Mouse (Mus musculus) hindbrain, embryonic 12.5 days (tissue): Measurements from ENCODE around the gene Flt3l. TPM values are rescaled to one million over a fixed set of nuclear protein-coding genes. Genes with fewer than 3 reads are reported as not detected.
"Not testable (repeated sequence)": the region's sequence is repeated elsewhere in the genome, so short reads cannot be mapped to it uniquely, and the experiment has no call there.

Source experiments
- ATAC-seq: fragments of 200-750 bp; cut with Nextera tagmentation; 2 replicates; pipeline ENCODE4 v1.8.0; 2017; ENCODE audit warnings: moderate TSS enrichment; ENCODE audit not compliant: low FRiP score
- H3K27ac ChIP-seq: fragments of 300-500 bp; sonication (generic); 2 replicates; pipeline ENCODE4 v1.5.1; 2016; ENCODE audit warnings: mild to moderate bottlenecking
- H3K27me3 ChIP-seq: fragments of 300-500 bp; sonication (generic); 2 replicates; pipeline ENCODE4 v1.6.1; 2016; ENCODE audit warnings: mild to moderate bottlenecking
- H3K36me3 ChIP-seq: fragments of 300-500 bp; sonication (generic); 2 replicates; pipeline ENCODE4 v1.6.1; 2016; ENCODE audit warnings: mild to moderate bottlenecking
- H3K4me1 ChIP-seq: fragments of 300-500 bp; sonication (generic); 2 replicates; pipeline ENCODE4 v1.6.1; 2016
- H3K4me2 ChIP-seq: fragments of 300-500 bp; sonication (generic); replicated peaks from 2 replicates; pipeline ENCODE4 v1.6.1; 2016; ENCODE audit warnings: mild to moderate bottlenecking
- H3K4me3 ChIP-seq: fragments of 300-500 bp; sonication (generic); 2 replicates; pipeline ENCODE4 v1.5.1; 2016; ENCODE audit warnings: mild to moderate bottlenecking
- H3K9ac ChIP-seq: fragments of 300-500 bp; sonication (generic); 2 replicates; pipeline ENCODE4 v1.6.1; 2016; ENCODE audit warnings: mild to moderate bottlenecking, moderate library complexity
- H3K9me3 ChIP-seq: fragments of 300-500 bp; sonication (generic); replicated peaks from 2 replicates; pipeline ENCODE4 v1.6.1; 2016; ENCODE audit warnings: mild to moderate bottlenecking
- WGBS: fragments of 180-500 bp; shearing (Covaris S2); methylation state at CpG from one replicate; pipeline ENCODE4 v1.1.7; 2016; 5-methylcytosine and 5-hydroxymethylcytosine counted together
- polyA plus RNA-seq: library from polyadenylated mRNA; unstranded; fragments of >200 nt; fragmentation: Nextera tagmentation; extraction: Ambion mirVana; gene quantifications from 2 replicates; pipeline ENCODE4 v1.2.1, GENCODE M21; 2016

Flt3l gene
- polyA plus RNA-seq, 1 experiment from 2014 or later: 1.6 TPM

- H3K4me1 ChIP-seq: peaks cover 16% of the 10 kb centered on the region
- peaks cover 7% of the 10 kb centered on the region for H3K9me3 ChIP-seq
- H3K4me2 ChIP-seq: peak overlapping the region; percentile 29
- WGBS: 3% methylated on average over 29 of the region's 29 CpGs
- 0 out of 2 replicates have a peak overlapping the region, but pooled peaks have one; percentile 4 for H3K4me3 ChIP-seq
- H3K27ac ChIP-seq: no peak overlapping the region
- peaks cover 96% of the 10 kb centered on the region for H3K27me3 ChIP-seq
- no peaks in the 10 kb centered on the region for H3K36me3 ChIP-seq
- no peak overlapping the region for H3K9ac ChIP-seq
- no peak for ATAC-seq
Measured at GRCm38 (mm10) chr7:45174567-45175280, 38.5 kb upstream of the Flt3l start.

GRCm38 (mm10) chr7:45173772-45174171, 37.5 kb upstream of the Flt3l start:
- H3K9ac ChIP-seq, H3K4me2 ChIP-seq, ATAC-seq, H3K4me3 ChIP-seq, H3K36me3 ChIP-seq, H3K27ac ChIP-seq: not testable (repeated sequence)
- Histone ChIP-seq H3K4me1 (peaks cover 16% of the 10 kb centered on the region), H3K27me3 (peaks cover 96% of the 10 kb centered on the region), H3K9me3 (peaks cover 12% of the 10 kb centered on the region)
- 59% methylated on average over 1 of the region's 1 CpGs for WGBS

- H3K4me1 ChIP-seq: peaks cover 24% of the 10 kb centered on the region
- no peak overlapping the region for H3K4me3 ChIP-seq
- H3K9me3 ChIP-seq: peaks cover 12% of the 10 kb centered on the region
- no peak overlapping the region for H3K9ac ChIP-seq
- peaks cover 96% of the 10 kb centered on the region for H3K27me3 ChIP-seq
- no peak overlapping the region for H3K4me2 ChIP-seq
- H3K27ac ChIP-seq: no peak overlapping the region
- 66% methylated on average over 7 of the region's 7 CpGs for WGBS
- ATAC-seq: no peak
- H3K36me3 ChIP-seq: no peaks in the 10 kb centered on the region
Measured at GRCm38 (mm10) chr7:45172974-45173373, 36.7 kb upstream of the Flt3l start.

GRCm38 (mm10) chr7:45169495-45169894, 33.3 kb upstream of the Flt3l start:
- Histone ChIP-seq H3K4me1 (peaks cover 20% of the 10 kb centered on the region), H3K9me3 (peaks cover 12% of the 10 kb centered on the region), H3K4me2 (no peak overlapping the region), H3K4me3 (no peak overlapping the region), H3K27ac (no peak overlapping the region), H3K36me3 (no peaks in the 10 kb centered on the region), H3K9ac (no peak overlapping the region), H3K27me3 (peaks cover 96% of the 10 kb centered on the region)
- ATAC-seq: no peak
- WGBS: 95% methylated on average over 3 of the region's 3 CpGs

GRCm38 (mm10) chr7:45168656-45169055, 32.4 kb upstream of the Flt3l start:
- peaks cover 12% of the 10 kb centered on the region for H3K9me3 ChIP-seq
- peak overlapping the region; percentile 6; the same call in 1 of the 2 replicates for H3K4me3 ChIP-seq
- no peak overlapping the region for H3K27ac ChIP-seq
- H3K9ac ChIP-seq: no peak overlapping the region
- H3K4me2 ChIP-seq: peak overlapping the region; percentile 26; the same call in 1 of the 2 replicates
- no peaks in the 10 kb centered on the region for H3K36me3 ChIP-seq
- peaks cover 96% of the 10 kb centered on the region for H3K27me3 ChIP-seq
- WGBS: 3% methylated on average over 24 of the region's 24 CpGs
- H3K4me1 ChIP-seq: peaks cover 25% of the 10 kb centered on the region
- no peak for ATAC-seq

- no peaks in the 10 kb centered on the region for H3K36me3 ChIP-seq
- peaks cover 26% of the 10 kb centered on the region for H3K4me1 ChIP-seq
- ATAC-seq: peak; percentile 36; the same call in 1 of the 2 replicates
- 2% methylated on average over 19 of the region's 19 CpGs for WGBS
- H3K9ac ChIP-seq: peak overlapping the region; percentile 9; the same call in 1 of the 2 replicates
- H3K27me3 ChIP-seq: peaks cover 98% of the 10 kb centered on the region
- peak overlapping the region; percentile 1 for H3K4me2 ChIP-seq
- H3K27ac ChIP-seq: no peak overlapping the region
- H3K9me3 ChIP-seq: peaks cover 12% of the 10 kb centered on the region
- no peak overlapping the region for H3K4me3 ChIP-seq
Measured at GRCm38 (mm10) chr7:45167761-45168445, 31.7 kb upstream of the Flt3l start.

- no peak for ATAC-seq
- Histone ChIP-seq H3K4me3 (no peak overlapping the region), H3K9ac (peak overlapping the region; percentile 27; the same call in 1 of the 2 replicates), H3K9me3 (peaks cover 12% of the 10 kb centered on the region), H3K36me3 (no peaks in the 10 kb centered on the region), H3K4me2 (no peak overlapping the region), H3K4me1 (peaks cover 34% of the 10 kb centered on the region), H3K27me3 (peaks cover 95% of the 10 kb centered on the region), H3K27ac (no peak overlapping the region)
- 38% methylated on average over 5 of the region's 10 CpGs for WGBS
Measured at GRCm38 (mm10) chr7:45166950-45167401, 30.7 kb upstream of the Flt3l start.

- Histone ChIP-seq H3K36me3 (no peaks in the 10 kb centered on the region; the same call in 1 of the 2 replicates), H3K27me3 (peaks cover 84% of the 10 kb centered on the region), H3K27ac (no peak overlapping the region), H3K4me1 (peaks cover 34% of the 10 kb centered on the region), H3K4me3 (no peak overlapping the region), H3K9me3 (peaks cover 12% of the 10 kb centered on the region), H3K9ac (no peak overlapping the region), H3K4me2 (no peak overlapping the region)
- no peak for ATAC-seq
- whole genome bisulfite sequencing: 41% methylated on average over 11 of the region's 11 CpGs
Measured at GRCm38 (mm10) chr7:45165701-45166100, 29.5 kb upstream of the Flt3l start.

GRCm38 (mm10) chr7:45164833-45165232, 28.6 kb upstream of the Flt3l start:
- Histone ChIP-seq H3K4me2 (no peak overlapping the region), H3K9ac (no peak overlapping the region), H3K4me3 (no peak overlapping the region), H3K27me3 (peaks cover 75% of the 10 kb centered on the region), H3K27ac (no peak overlapping the region), H3K9me3 (peaks cover 6% of the 10 kb centered on the region), H3K4me1 (peaks cover 34% of the 10 kb centered on the region), H3K36me3 (peaks cover 8% of the 10 kb centered on the region; the same call in 1 of the 2 replicates)
- WGBS: 61% methylated on average over 5 of the region's 5 CpGs
- ATAC-seq: no peak

- ATAC-seq: no peak
- H3K9ac ChIP-seq: peak within 1 kb of the TSS; percentile 57
- H3K36me3 ChIP-seq: peaks cover 17% of the 10 kb centered on the region; the same call in 1 of the 2 replicates
- H3K27ac ChIP-seq: no peak within 1 kb of the TSS
- H3K4me3 ChIP-seq: peak within 1 kb of the TSS; percentile 36
- H3K4me1 ChIP-seq: peaks cover 34% of the 10 kb centered on the region
- peaks cover 66% of the 10 kb centered on the region for H3K27me3 ChIP-seq
- no peaks in the 10 kb centered on the region for H3K9me3 ChIP-seq
- WGBS: under 1% methylated on average over 29 of the region's 41 CpGs
- peak within 1 kb of the TSS; percentile 56 for H3K4me2 ChIP-seq
Measured at GRCm38 (mm10) chr7:45163735-45164490, 27.7 kb upstream of the Flt3l start, which contains the start of gene Slc17a7. Slc17a7 (plus strand) TSS chr7:45163949.

GRCm38 (mm10) chr7:45162996-45163615, 26.9 kb upstream of the Flt3l start:
- Histone ChIP-seq H3K9ac (no peak overlapping the region), H3K36me3 (peaks cover 25% of the 10 kb centered on the region), H3K27me3 (peaks cover 58% of the 10 kb centered on the region), H3K27ac (no peak overlapping the region), H3K4me1 (peaks cover 27% of the 10 kb centered on the region), H3K9me3 (no peaks in the 10 kb centered on the region), H3K4me3 (0 out of 2 replicates have a peak overlapping the region, but pooled peaks have one; percentile 36), H3K4me2 (no peak overlapping the region)
- 74% methylated on average over 9 of the region's 9 CpGs for WGBS
- ATAC-seq: no peak
